Mouse (Mus musculus) retina, postnatal 1 day (tissue): ENCODE measurements around the gene March4.

ENCODE experiments used
- DNase-seq: peaks from one replicate; pipeline ENCODE4 v3.0.0-alpha.2; 2012

The March4 gene

GRCm38 (mm10) chr1:72380544-72380943, 156.2 kb downstream of the March4 start:
- no peak for DNase-seq

GRCm38 (mm10) chr1:72379752-72380353, 156.9 kb downstream of the March4 start:
- no peak for DNase-seq

- no peak for DNase-seq
Observed at GRCm38 (mm10) chr1:72378151-72378550, 158.6 kb downstream of the March4 start.
